ENCODE assay signal across 21 mouse cellular contexts in genomic region chr5:17176771-17177170, GRCm38 (mm10).
DNase-seq lines count a peak whose midpoint lies in the region; ATAC-seq and TF ChIP-seq lines count a peak whose summit lies in the region.
"Had no signal": no experiment of that assay in that cellular context is flagged by ENCODE, and none has a peak within 500 bp of the region (broad histone marks: within the 10 kb centered on the region; RNA-seq: fewer than 3 reads in every experiment).

No protein-coding gene starts in this region.

- no peaks in the 10 kb centered on the region for H3K4me1 ChIP-seq in kidney, postnatal 0 days (replicated peaks; ENCODE audit: insufficient read depth, low read length)
- H3K4me1 ChIP-seq in kidney, embryonic 14.5 days (ENCODE audit: control insufficient read depth, insufficient read depth, low read length) = no peaks in the 10 kb centered on the region
- H3K4me1 ChIP-seq in embryonic facial prominence, embryonic 15.5 days = no peaks in the 10 kb centered on the region
- H3K4me1 ChIP-seq: heart, embryonic 12.5 days; hindbrain, embryonic 13.5 days; intestine, embryonic 15.5 days; liver, embryonic 13.5 days; lung, embryonic 15.5 days; midbrain, embryonic 13.5 days; neural tube, embryonic 12.5 days had no signal

- H3K9me3 ChIP-seq in kidney, postnatal 0 days (replicated peaks; ENCODE audit: low read length) = no peaks in the 10 kb centered on the region
- no peaks in the 10 kb centered on the region for H3K9me3 ChIP-seq in kidney, embryonic 14.5 days (ENCODE audit: control insufficient read depth, low read length)
- H3K9me3 ChIP-seq in embryonic facial prominence, embryonic 15.5 days (replicated peaks) = no peaks in the 10 kb centered on the region
- H3K9me3 ChIP-seq: heart, embryonic 12.5 days; hindbrain, embryonic 13.5 days; intestine, embryonic 15.5 days; liver, embryonic 13.5 days; lung, embryonic 15.5 days; midbrain, embryonic 13.5 days; neural tube, embryonic 12.5 days had no signal

- TF ChIP-seq CTCF in kidney, postnatal 0 days (IDR thresholded peaks at IDR 0.05; ENCODE audit: low read depth) = no peak

- no peaks in the 10 kb centered on the region for H3K27me3 ChIP-seq in kidney, postnatal 0 days (ENCODE audit: insufficient read depth, low read length)
- H3K27me3 ChIP-seq in kidney, embryonic 14.5 days (ENCODE audit: control insufficient read depth, insufficient read depth, low read length) = no peaks in the 10 kb centered on the region
- no peaks in the 10 kb centered on the region for H3K27me3 ChIP-seq in embryonic facial prominence, embryonic 15.5 days
- H3K27me3 ChIP-seq: CH12.LX; heart, embryonic 12.5 days; hindbrain, embryonic 13.5 days; intestine, embryonic 15.5 days; liver, embryonic 13.5 days; lung, embryonic 15.5 days; midbrain, embryonic 13.5 days; neural tube, embryonic 12.5 days had no signal

- DNase-seq in embryo, embryonic 11 days = peak; percentile 8
- DNase-seq in embryo, embryonic 10.5 days (ENCODE audit: low spot score) = no peak
- peak; percentile 11 for DNase-seq in kidney, postnatal 0 days (ENCODE audit: low spot score)
- peak; percentile 47 for DNase-seq in 3T3-L1 (ENCODE audit: low read depth, low spot score)
- DNase-seq in spleen, postnatal 4 days (ENCODE audit: low spot score in 2 of 2) = no peak
- DNase-seq: cerebellum, adult 18-20 months; heart, postnatal 14 days; kidney, postnatal 14 days; left cerebral cortex, postnatal 4 days; liver, embryonic 13.5 days; thymus, postnatal 36 days had no signal

- H3K27ac ChIP-seq in kidney, postnatal 0 days = no peak overlapping the region
- H3K27ac ChIP-seq in kidney, embryonic 14.5 days (ENCODE audit: low read depth, low read length) = no peak overlapping the region
- H3K27ac ChIP-seq in embryonic facial prominence, embryonic 15.5 days (replicated peaks) = 0 out of 2 replicates have a peak overlapping the region, but pooled peaks have one; percentile 48
- H3K27ac ChIP-seq: hindbrain, embryonic 13.5 days; intestine, embryonic 15.5 days; liver, embryonic 13.5 days; lung, embryonic 15.5 days; midbrain, embryonic 13.5 days; neural tube, embryonic 12.5 days had no signal

- H3K4me3 ChIP-seq in kidney, postnatal 0 days (replicated peaks; ENCODE audit: low read depth, low read length) = no peak overlapping the region
- H3K4me3 ChIP-seq in kidney, embryonic 14.5 days (ENCODE audit: low read length) = no peak overlapping the region
- H3K4me3 ChIP-seq in embryonic facial prominence, embryonic 15.5 days (replicated peaks) = no peak overlapping the region
- H3K4me3 ChIP-seq: heart, embryonic 12.5 days; hindbrain, embryonic 13.5 days; intestine, embryonic 15.5 days; liver, embryonic 13.5 days; lung, embryonic 15.5 days; midbrain, embryonic 13.5 days; neural tube, embryonic 12.5 days had no signal

- H3K36me3 ChIP-seq in kidney, postnatal 0 days (ENCODE audit: insufficient read depth, low read length) = no peaks in the 10 kb centered on the region
- no peaks in the 10 kb centered on the region for H3K36me3 ChIP-seq in kidney, embryonic 14.5 days (ENCODE audit: control insufficient read depth, insufficient read depth, low read length)
- H3K36me3 ChIP-seq in embryonic facial prominence, embryonic 15.5 days = no peaks in the 10 kb centered on the region
- H3K36me3 ChIP-seq: heart, embryonic 12.5 days; hindbrain, embryonic 13.5 days; intestine, embryonic 15.5 days; liver, embryonic 13.5 days; lung, embryonic 15.5 days; midbrain, embryonic 13.5 days; neural tube, embryonic 12.5 days had no signal

- ATAC-seq in kidney, postnatal 0 days (replicated peaks; ENCODE audit: low FRiP score, low read depth) = no peak
- ATAC-seq in kidney, embryonic 14.5 days (ENCODE audit: low FRiP score, low TSS enrichment) = no peak
- ATAC-seq in embryonic facial prominence, embryonic 15.5 days (ENCODE audit: insufficient number of reproducible peaks, low FRiP score, low TSS enrichment, low read depth) = no peak
- ATAC-seq: forebrain, embryonic 14.5 days; intestine, embryonic 15.5 days; midbrain, embryonic 13.5 days had no signal

- WGBS in kidney, postnatal 0 days = 79% methylated on average over 9 of the region's 9 CpGs
- 76% methylated on average over 9 of the region's 9 CpGs for WGBS in kidney, embryonic 14.5 days
- 34% methylated on average over 9 of the region's 9 CpGs for WGBS in embryonic facial prominence, embryonic 15.5 days

- H3K9ac ChIP-seq in kidney, postnatal 0 days (ENCODE audit: low read depth, low read length) = no peak overlapping the region
- H3K9ac ChIP-seq in kidney, embryonic 14.5 days (ENCODE audit: low read depth, low read length) = no peak overlapping the region
- no peak overlapping the region for H3K9ac ChIP-seq in embryonic facial prominence, embryonic 15.5 days
- H3K9ac ChIP-seq: heart, embryonic 12.5 days; hindbrain, embryonic 13.5 days; intestine, embryonic 15.5 days; liver, embryonic 13.5 days; lung, embryonic 15.5 days; midbrain, embryonic 13.5 days; neural tube, embryonic 12.5 days had no signal

- H3K4me2 ChIP-seq in kidney, postnatal 0 days (ENCODE audit: low read length) = no peak overlapping the region
- H3K4me2 ChIP-seq in kidney, embryonic 14.5 days (replicated peaks; ENCODE audit: low read depth, low read length) = no peak overlapping the region
- H3K4me2 ChIP-seq in embryonic facial prominence, embryonic 15.5 days (replicated peaks) = no peak overlapping the region
- H3K4me2 ChIP-seq: heart, embryonic 12.5 days; hindbrain, embryonic 13.5 days; intestine, embryonic 15.5 days; liver, embryonic 13.5 days; lung, embryonic 15.5 days; midbrain, embryonic 13.5 days; neural tube, embryonic 12.5 days had no signal

Comparison
In these comparisons a context has a peak if more than half of its experiments do, and no peak if none do; other contexts are left out.
1. DNase-seq: peak in embryo, embryonic 11 days (single experiment), kidney, postnatal 0 days (single experiment) and 3T3-L1 (single experiment); none in embryo, embryonic 10.5 days (single experiment) and spleen, postnatal 4 days (0 of 2).